Mouse (Mus musculus) kidney, embryonic 15.5 days (tissue): ENCODE measurements around the gene Esrra. TPM values are rescaled to one million over a fixed set of nuclear protein-coding genes. Genes with fewer than 3 reads are reported as not detected.
A peak's percentile ranks its signal among the peaks of the same experiment; 100 is the strongest.
"Not testable (repeated sequence)": the region's sequence is repeated elsewhere in the genome, so short reads cannot be mapped to it uniquely, and the experiment has no call there.

Source experiments
- ATAC-seq: fragments of 200-750 bp; cut with Nextera tagmentation; replicated peaks from 2 replicates; pipeline ENCODE4 v1.8.0; 2017; ENCODE audit warnings: moderate TSS enrichment; ENCODE audit not compliant: low FRiP score
- H3K27ac ChIP-seq: fragments of 300-500 bp; sonication (generic); 2 replicates; pipeline ENCODE4 v1.5.1; 2015; ENCODE audit warnings: mild to moderate bottlenecking, inconsistent platforms
- H3K27me3 ChIP-seq: fragments of 300-500 bp; sonication (generic); 2 replicates; pipeline ENCODE4 v1.6.1; 2015; ENCODE audit warnings: inconsistent platforms
- H3K36me3 ChIP-seq: fragments of 300-500 bp; sonication (generic); 2 replicates; pipeline ENCODE4 v1.6.1; 2015; ENCODE audit warnings: inconsistent platforms
- H3K4me1 ChIP-seq: fragments of 300-500 bp; sonication (generic); 2 replicates; pipeline ENCODE4 v1.6.1; 2015; ENCODE audit warnings: inconsistent platforms
- H3K4me2 ChIP-seq: fragments of 300-500 bp; sonication (generic); 2 replicates; pipeline ENCODE4 v1.6.1; 2015; ENCODE audit warnings: moderate library complexity, mild to moderate bottlenecking, inconsistent platforms
- H3K4me3 ChIP-seq: fragments of 300-500 bp; sonication (generic); replicated peaks from 2 replicates; pipeline ENCODE4 v1.5.1; 2015; ENCODE audit warnings: mild to moderate bottlenecking, inconsistent platforms
- H3K9ac ChIP-seq: fragments of 300-500 bp; sonication (generic); 2 replicates; pipeline ENCODE4 v1.6.1; 2015; ENCODE audit warnings: mild to moderate bottlenecking, inconsistent platforms
- H3K9me3 ChIP-seq: fragments of 300-500 bp; sonication (generic); replicated peaks from 2 replicates; pipeline ENCODE4 v1.6.1; 2016; ENCODE audit warnings: inconsistent platforms
- whole genome bisulfite sequencing: fragments of 180-500 bp; shearing (Covaris S2); methylation state at CpG from one replicate; pipeline ENCODE4 v1.1.7; 2015; ENCODE audit warnings: mixed read lengths; 5-methylcytosine and 5-hydroxymethylcytosine counted together
- polyA plus RNA-seq: library from polyadenylated mRNA; unstranded; fragments of >200 nt; fragmentation: Nextera tagmentation; extraction: Ambion mirVana; gene quantifications from 2 replicates; pipeline ENCODE4 v1.2.1, GENCODE M21; 2015

Esrra gene
- polyA plus RNA-seq, 1 experiment from 2014 or later, result 14.8 TPM

DNA sequence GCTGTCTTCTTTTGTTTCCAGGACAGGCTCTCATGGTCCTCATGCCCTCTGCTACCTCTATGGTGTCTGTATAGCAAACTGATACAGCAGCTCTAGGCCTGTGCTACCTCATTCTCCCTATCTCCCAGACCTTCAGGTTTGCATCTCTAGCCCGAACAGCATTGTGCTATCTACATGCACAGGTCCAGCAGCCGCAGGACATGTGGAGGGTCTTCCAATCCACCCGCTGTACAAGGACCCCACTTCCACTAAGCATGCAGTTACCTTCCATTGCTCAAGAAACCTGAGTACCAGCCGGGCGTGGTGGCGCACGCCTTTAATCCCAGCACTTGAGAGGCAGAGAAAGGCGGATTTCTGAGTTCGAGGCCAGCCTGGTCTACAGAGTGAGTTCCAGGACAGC, 7.1 kb downstream of the Esrra start:
- WGBS, result 91% methylated on average over 9 of the region's 9 CpGs
- no peak for ATAC-seq
- no peak overlapping the region for H3K9ac ChIP-seq

DNA sequence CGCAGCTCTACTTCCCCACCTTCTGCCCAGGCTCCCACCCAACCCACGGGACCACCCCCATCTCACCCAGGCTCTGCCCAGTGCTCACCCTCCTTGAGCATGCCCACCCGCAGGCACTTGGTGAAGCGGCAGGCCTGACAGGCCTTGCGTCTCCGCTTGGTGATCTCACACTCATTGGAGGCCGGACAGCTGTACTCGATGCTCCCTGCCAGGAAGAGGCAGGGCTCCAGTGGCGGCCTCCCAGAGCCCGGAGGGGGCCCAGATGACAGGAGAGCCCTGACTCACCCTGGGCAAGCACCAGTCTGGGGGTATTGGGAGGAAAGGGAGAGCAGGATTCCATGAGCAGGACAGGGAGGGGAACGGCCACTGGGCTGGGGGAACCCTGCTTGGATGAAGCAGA, 7.6 kb downstream of the Esrra start:
- 78% methylated on average over 11 of the region's 11 CpGs for WGBS
- Histone ChIP-seq H3K4me1 (peaks cover 13% of the 10 kb centered on the region), H3K27me3 (no peaks in the 10 kb centered on the region), H3K27ac (peak overlapping the region; percentile 41; the same call in 1 of the 2 replicates), H3K36me3 (peaks cover 43% of the 10 kb centered on the region), H3K9ac (no peak overlapping the region), H3K4me3 (no peak overlapping the region), H3K9me3 (no peaks in the 10 kb centered on the region), H3K4me2 (no peak overlapping the region)
- ATAC-seq, result no peak

More for the DNA sequence above, 7.1 kb downstream of the Esrra start:
- Histone ChIP-seq H3K27me3 (no peaks in the 10 kb centered on the region), H3K36me3 (peaks cover 43% of the 10 kb centered on the region), H3K4me1 (peaks cover 14% of the 10 kb centered on the region), H3K4me3 (no peak overlapping the region), H3K4me2 (no peak overlapping the region), H3K27ac (no peak overlapping the region), H3K9me3 (no peaks in the 10 kb centered on the region)

DNA sequence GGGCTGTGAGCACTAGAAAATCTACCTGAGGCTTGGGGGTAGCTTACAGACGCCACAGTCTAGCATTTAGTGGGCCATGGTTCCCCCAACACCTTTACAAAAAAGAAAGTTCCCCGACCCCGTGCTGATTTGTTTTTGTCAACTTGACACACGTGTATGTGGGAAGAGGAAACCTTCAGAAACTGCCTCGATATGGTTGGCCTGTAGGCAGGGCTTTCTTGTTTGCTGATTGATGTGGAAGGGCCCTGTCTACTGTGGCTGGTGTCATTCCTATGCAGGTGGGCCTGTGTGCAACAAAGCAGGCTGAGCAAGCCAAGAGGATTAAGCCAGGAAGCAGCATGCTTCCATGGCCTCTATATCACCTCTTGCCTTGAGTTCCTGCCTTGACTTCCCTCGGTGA, 8.6 kb downstream of the Esrra start:
- ATAC-seq, result no peak
- H3K27me3 ChIP-seq, result no peaks in the 10 kb centered on the region
- peaks cover 37% of the 10 kb centered on the region for H3K36me3 ChIP-seq
- peaks cover 23% of the 10 kb centered on the region for H3K4me1 ChIP-seq
- no peak overlapping the region for H3K27ac ChIP-seq
- no peak overlapping the region for H3K9ac ChIP-seq
- H3K4me3 ChIP-seq, result no peak overlapping the region
- H3K9me3 ChIP-seq, result no peaks in the 10 kb centered on the region
- 87% methylated on average over 6 of the region's 6 CpGs for WGBS
- no peak overlapping the region for H3K4me2 ChIP-seq

DNA sequence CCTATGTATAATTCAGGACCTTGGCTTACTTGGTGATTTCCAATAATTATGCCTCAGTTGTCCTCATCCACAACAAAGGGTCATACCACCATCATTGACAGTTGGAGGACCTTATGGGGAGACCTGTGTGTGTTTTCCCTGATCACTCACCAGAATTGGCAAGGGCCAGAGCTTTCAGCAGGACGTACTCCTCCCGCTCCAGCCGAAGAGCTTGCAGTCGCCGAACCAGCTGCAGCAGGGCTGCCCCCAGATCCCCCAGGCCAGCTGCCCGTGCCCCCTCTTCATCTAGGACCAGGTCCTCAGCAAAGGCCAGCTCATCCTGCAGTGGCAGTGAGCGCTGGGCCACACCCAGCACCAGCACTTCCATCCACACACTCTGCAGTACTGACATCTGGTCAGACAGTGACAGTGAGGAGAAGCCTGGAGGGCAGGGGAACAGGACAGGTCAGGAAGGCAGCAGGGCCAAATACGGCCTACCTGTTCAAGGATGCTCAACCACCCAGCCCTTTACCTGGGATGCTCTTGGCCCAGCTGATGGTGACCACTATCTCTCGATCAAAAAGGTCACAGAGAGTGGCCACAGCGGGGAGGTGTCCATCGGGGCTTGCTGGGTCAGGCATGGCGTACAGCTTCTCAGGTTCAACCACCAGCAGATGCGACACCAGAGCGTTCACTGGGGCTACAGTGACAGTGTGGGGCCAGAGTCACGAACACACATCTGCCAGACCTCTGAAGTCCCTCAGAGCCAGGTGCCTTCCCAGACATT, 9.2 kb downstream of the Esrra start:
- ATAC-seq, result no peak

DNA sequence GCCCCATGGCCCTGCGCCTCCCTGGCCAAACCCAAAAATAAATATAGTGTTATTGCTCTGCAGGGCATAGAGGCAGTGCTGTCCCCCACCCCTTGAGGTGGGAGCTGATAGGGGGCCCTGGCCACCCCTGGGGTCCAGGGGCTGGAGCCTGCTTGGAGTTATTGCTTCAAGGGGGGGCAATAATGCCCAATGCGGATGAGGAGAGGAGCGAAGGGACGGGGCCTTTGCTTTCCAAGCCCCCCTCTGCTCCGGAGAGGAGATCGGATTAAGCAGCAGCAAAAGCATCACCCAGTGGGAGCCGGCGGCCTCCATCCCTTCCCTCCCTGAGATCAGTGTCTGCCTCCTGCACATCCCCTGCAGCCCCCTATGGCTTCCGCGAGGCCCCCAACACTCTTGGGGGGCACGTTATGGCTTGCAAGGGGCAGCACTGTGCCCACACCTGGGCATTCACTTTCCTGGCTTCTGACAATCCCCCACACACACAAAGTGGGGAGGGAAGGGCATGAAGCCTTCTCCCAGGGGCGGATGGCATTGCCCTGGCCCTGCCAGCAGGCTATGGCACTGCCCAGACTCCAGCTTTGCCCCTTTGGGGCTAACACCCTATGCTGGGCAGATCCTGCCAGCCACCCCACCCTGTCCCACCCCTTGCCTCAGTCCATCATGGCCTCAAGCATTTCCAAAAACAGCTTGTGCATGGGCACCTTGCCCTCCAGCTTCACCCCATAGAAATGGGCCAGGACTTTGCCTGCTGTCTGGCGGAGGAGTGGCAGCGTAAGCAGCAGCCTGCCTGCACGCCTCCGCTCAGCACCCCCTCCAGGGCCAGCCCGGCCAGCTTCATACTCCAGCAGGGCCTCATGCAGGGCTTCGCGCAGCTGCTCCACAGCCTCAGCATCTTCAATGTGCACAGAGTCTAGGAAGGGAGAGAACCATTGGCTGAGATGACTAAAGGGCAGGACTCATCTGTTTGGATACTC, 10.2 kb downstream of the Esrra start:
- H3K36me3 ChIP-seq, result peaks cover 48% of the 10 kb centered on the region
- H3K27me3 ChIP-seq, result no peaks in the 10 kb centered on the region
- no peak for ATAC-seq
- peak overlapping the region; percentile 90 for H3K4me2 ChIP-seq
- 82% methylated on average over 19 of the region's 19 CpGs for WGBS
- peaks cover 34% of the 10 kb centered on the region for H3K4me1 ChIP-seq
- peak overlapping the region; percentile 70 for H3K4me3 ChIP-seq
- no peak overlapping the region for H3K27ac ChIP-seq
- H3K9me3 ChIP-seq, result no peaks in the 10 kb centered on the region
- H3K9ac ChIP-seq, result 0 out of 2 replicates have a peak overlapping the region, but pooled peaks have one; percentile 31

More for the DNA sequence above, 9.2 kb downstream of the Esrra start:
- H3K4me1 ChIP-seq, result peaks cover 29% of the 10 kb centered on the region
- H3K27ac ChIP-seq, result no peak overlapping the region
- no peaks in the 10 kb centered on the region for H3K9me3 ChIP-seq
- H3K36me3 ChIP-seq, result peaks cover 38% of the 10 kb centered on the region
- no peak overlapping the region for H3K9ac ChIP-seq
- no peak overlapping the region for H3K4me3 ChIP-seq
- 90% methylated on average over 15 of the region's 15 CpGs for WGBS
- H3K27me3 ChIP-seq, result no peaks in the 10 kb centered on the region
- H3K4me2 ChIP-seq, result no peak overlapping the region

DNA sequence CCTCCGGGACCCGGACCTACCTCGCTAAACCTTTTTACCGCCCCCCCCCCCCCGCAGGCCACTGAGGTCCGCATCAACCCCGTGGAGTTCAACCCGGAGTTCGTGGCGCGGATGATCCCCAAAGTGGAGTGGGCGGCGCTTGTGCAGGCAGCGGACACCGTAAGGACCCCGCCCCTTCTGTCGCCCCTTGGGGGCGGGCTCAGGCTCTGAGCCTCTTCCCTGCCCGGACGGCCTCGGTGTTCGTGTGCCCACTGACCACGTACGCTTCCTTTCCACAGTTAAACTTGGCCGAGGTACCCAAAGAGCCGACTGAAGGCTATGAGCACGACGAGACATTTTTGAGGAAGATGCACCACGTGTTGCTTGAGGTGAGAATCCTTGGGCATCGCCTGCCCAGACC, 11.3 kb downstream of the Esrra start:
- peaks cover 58% of the 10 kb centered on the region for H3K36me3 ChIP-seq
- ATAC-seq, result peak; percentile 55; the same call in 1 of the 2 replicates
- not testable (repeated sequence) for H3K9me3 ChIP-seq, H3K27me3 ChIP-seq
- peak overlapping the region; percentile 90 for H3K4me2 ChIP-seq
- H3K9ac ChIP-seq, result peak overlapping the region; percentile 71
- peak overlapping the region; percentile 99 for H3K27ac ChIP-seq
- peak overlapping the region; percentile 70 for H3K4me3 ChIP-seq
- under 1% methylated on average over 29 of the region's 30 CpGs for WGBS
- peaks cover 34% of the 10 kb centered on the region for H3K4me1 ChIP-seq

DNA sequence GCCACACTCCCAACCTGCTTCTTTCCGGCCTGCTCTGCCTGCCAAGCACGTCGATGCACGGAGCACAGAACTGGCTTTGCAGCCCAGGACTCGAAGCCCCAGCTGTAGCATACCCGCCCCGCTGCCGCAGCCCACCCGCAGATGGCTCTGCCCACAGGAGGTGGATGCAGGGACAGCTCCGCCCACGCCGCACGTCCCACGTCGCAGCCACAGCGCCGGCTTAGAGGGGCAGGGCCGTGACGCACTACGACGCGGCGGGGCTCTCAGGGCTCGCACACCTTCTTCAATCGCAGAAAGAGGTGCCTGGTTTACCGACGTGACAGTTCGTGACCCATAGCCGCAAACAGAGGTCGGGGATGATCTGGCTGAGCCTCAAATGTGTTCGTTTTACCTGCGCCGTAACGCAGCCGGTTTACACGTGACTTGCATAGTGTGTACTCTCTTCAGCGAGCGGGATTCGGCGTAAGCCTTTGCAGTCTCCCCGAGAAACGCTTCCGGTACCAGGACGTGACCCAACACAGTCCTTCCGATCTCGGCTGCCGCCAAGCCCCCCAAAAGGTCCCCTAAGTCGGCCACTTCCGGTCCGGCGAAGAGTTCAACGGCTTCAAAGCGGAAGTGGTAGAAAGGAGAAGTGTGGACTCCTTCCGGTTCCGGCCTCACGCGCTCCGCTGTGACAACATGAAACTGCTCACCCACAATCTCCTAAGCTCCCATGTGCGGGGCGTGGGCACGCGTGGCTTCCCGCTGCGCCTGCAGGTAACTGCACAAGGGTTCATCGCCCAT, 11.9 kb downstream of the Esrra start, which contains the start of the genes Trmt112 and Prdx5:
TSS of gene Trmt112 (plus strand) at position 192 of the 783 bp plus-strand sequence.
TSS of gene Prdx5 (minus strand) at position 600 of the 783 bp plus-strand sequence.
- peak within 1 kb of the TSS; percentile 99 for H3K27ac ChIP-seq
- WGBS, result under 1% methylated on average over 65 of the region's 65 CpGs
- H3K27me3 ChIP-seq, result no peaks in the 10 kb centered on the region
- peaks cover 34% of the 10 kb centered on the region for H3K4me1 ChIP-seq
- H3K36me3 ChIP-seq, result peaks cover 64% of the 10 kb centered on the region
- peak within 1 kb of the TSS; percentile 70 for H3K4me3 ChIP-seq
- H3K9me3 ChIP-seq, result no peaks in the 10 kb centered on the region
- peak within 1 kb of the TSS; percentile 90 for H3K4me2 ChIP-seq
- H3K9ac ChIP-seq, result peak within 1 kb of the TSS; percentile 71
- ATAC-seq, result peak; percentile 91

DNA sequence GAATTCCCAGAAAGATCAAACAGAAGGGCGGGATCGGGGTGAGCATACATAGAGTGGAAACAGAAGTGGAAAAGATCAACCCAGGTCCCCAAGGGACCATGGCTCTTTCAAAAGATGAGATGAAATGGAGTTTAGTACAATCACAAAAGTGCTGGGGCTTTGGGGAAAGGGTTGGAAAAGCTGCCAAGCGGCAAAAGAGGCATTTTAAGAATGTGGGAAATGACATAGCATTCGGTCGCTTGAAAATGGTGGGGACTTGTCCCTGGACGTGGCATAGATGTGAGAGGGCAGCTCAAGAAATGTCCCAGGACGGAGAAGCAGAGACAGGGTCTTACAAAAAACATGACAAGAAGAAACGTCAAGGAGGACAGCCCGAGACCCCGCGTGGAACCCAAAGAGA, 12.6 kb downstream of the Esrra start:
- ATAC-seq, result no peak
- no peaks in the 10 kb centered on the region for H3K9me3 ChIP-seq
- H3K4me1 ChIP-seq, result peaks cover 34% of the 10 kb centered on the region
- peak overlapping the region; percentile 71 for H3K9ac ChIP-seq
- H3K27me3 ChIP-seq, result no peaks in the 10 kb centered on the region
- 8% methylated on average over 11 of the region's 11 CpGs for WGBS
- peak overlapping the region; percentile 70 for H3K4me3 ChIP-seq
- H3K27ac ChIP-seq, result peak overlapping the region; percentile 99
- peaks cover 65% of the 10 kb centered on the region for H3K36me3 ChIP-seq
- H3K4me2 ChIP-seq, result peak overlapping the region; percentile 90

DNA sequence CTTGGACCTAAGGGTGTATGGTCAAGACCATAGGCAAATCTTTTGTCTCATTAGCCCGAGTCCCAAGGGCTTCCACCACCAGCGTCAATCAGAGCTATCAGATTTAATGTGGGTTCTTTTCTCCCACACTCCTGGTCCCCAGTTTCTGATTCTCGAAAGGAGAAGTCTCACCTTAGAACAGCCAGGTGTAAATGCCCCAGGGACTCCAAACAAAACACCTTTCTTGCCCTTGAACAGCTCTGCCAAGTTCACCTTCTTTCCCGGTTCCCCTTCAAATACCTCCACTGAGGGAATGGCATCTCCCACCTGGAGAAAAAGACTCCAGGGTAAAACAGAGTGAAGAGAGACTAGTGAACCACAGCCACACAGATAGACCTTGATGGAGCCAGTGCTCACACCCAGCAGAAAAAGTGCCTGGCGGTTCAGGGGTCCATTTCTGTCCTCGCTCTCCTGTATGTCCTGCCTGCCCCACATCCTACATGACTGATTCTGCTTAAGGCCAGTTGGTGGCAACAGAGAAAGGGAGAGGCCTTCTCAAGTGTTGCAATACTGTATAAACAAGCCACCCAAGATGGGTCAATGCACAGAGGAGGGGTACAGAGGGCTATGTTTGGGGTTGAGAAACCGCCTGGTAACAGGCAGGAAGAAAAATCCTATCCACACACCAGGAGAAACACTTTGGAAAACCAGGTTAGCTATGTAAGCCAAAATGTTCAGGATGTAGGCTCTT, 13.6 kb downstream of the Esrra start:
- Histone ChIP-seq H3K9me3 (no peaks in the 10 kb centered on the region), H3K27ac (peak overlapping the region; percentile 99), H3K9ac (peak overlapping the region; percentile 71), H3K4me1 (peaks cover 34% of the 10 kb centered on the region), H3K4me3 (peak overlapping the region; percentile 70), H3K4me2 (peak overlapping the region; percentile 90), H3K27me3 (no peaks in the 10 kb centered on the region), H3K36me3 (peaks cover 55% of the 10 kb centered on the region)
- 66% methylated on average over 7 of the region's 7 CpGs for WGBS
- no peak for ATAC-seq

DNA sequence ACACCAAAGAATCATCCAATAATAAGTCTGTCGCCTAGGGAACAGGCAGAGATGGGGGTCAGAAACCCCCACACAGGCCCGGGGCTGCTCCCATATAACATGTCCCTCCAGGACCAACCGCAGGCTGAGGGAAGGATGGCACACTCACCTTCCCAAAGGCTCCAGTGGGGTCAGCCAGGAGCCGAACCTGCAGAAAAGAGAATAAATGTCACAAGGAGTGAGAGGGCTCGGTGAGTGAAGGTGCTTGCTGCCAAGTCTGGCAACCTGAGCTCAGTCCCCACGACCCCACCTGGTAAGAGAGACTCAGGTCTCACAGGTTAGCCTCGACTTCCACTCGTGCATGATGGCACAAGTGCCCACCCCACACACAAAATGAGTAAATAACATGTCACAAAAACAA, 14.5 kb downstream of the Esrra start:
- H3K36me3 ChIP-seq, result peaks cover 46% of the 10 kb centered on the region
- ATAC-seq, result no peak
- no peak overlapping the region for H3K9ac ChIP-seq
- WGBS, result 87% methylated on average over 8 of the region's 8 CpGs
- H3K4me1 ChIP-seq, result peaks cover 34% of the 10 kb centered on the region
- H3K4me3 ChIP-seq, result no peak overlapping the region
- no peaks in the 10 kb centered on the region for H3K9me3 ChIP-seq
- no peaks in the 10 kb centered on the region for H3K27me3 ChIP-seq
- peak overlapping the region; percentile 90; the same call in 1 of the 2 replicates for H3K4me2 ChIP-seq
- no peak overlapping the region for H3K27ac ChIP-seq

DNA sequence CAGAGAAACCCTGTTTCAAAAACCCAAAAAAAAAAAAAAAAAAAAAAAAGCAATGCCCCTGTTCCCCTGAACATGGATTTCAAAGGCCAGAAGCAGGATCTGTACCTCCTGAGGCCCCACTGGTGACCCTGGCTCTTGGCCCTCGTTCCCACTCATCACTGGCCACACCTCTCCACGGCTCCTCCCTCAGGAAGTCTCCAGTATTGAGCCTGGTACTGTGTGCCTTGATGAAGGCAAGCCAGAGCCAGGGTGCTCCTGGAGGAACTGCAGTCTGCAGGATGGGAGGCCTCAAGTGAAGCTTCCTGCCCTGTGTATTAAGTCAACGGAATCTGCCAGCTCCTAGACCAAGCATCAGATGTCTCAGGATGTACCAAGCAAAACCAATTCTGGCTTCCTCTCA, 15.4 kb downstream of the Esrra start:
- H3K9me3 ChIP-seq, result no peaks in the 10 kb centered on the region
- WGBS, result 82% methylated on average over 3 of the region's 3 CpGs
- peaks cover 27% of the 10 kb centered on the region for H3K4me1 ChIP-seq
- no peak overlapping the region for H3K9ac ChIP-seq
- ATAC-seq, result no peak
- no peaks in the 10 kb centered on the region for H3K27me3 ChIP-seq
- no peak overlapping the region for H3K4me3 ChIP-seq
- peaks cover 37% of the 10 kb centered on the region for H3K36me3 ChIP-seq
- no peak overlapping the region for H3K4me2 ChIP-seq
- no peak overlapping the region for H3K27ac ChIP-seq
